Mouse (Mus musculus): Measurements from ENCODE around the gene Slc37a3. TPM values are rescaled to one million over a fixed set of nuclear protein-coding genes. Genes with fewer than 3 reads are reported as not detected.

Slc37a3 gene
- polyA plus RNA-seq, 1 experiment from 2014 or later: 36.6 TPM

DNA sequence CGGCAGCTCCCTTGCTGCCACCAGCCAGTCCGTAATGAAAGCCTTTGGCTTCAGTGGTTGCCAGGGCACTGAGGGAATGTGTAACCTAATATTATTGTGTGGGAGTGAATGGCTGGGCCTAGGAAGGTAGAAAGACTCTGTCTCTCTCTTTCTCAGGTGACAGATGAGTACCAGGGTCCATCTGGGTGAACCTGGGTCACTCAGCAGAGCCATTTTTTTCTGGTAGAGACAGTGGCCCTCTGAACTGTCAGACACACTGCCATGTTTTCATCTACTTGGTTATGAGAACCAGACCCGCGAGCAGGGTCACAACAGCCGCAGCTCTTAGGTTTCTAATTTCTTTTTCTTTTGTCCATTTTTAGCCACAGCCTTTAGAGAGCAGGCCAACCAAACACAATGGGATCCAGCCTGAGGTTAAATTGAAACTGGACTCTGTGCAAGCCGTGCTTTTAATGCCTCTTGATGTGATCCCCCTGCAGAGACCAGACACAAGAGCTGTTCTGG is 73.1 kb downstream of the Slc37a3 start:
- no peak for ATAC-seq (ENCODE audit: insufficient read depth)
- no peak for TF ChIP-seq CTCF (IDR thresholded peaks at IDR 0.05; ENCODE audit: low read depth)

DNA sequence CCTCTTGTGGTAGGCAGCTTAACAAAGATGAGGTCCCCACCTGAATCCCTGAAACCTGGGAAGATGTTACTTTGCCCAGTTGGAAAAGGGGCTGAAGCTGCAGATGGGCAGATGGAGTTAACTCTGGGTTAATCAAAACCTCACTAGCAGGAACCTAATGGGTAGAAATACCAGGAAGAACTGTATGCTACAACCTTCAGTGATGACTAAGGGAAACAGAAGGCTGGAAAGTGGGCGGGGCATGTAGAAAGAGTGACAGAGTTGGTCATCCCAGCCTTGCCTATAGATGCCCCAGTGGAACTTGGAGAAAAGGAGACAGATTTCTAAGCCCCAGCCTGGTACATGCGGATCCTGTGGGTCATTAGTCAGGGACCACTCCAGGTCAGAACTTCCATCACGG is 76.0 kb downstream of the Slc37a3 start:
- ATAC-seq (ENCODE audit: insufficient read depth): no peak
- TF ChIP-seq CTCF (IDR thresholded peaks at IDR 0.05; ENCODE audit: low read depth): no peak
- Histone ChIP-seq H3K4me2 (no peak overlapping the region), H3K27ac (ENCODE audit: low read depth) (no peak overlapping the region), H3K9ac (no peak overlapping the region), H3K4me1 (ENCODE audit: insufficient read depth) (no peaks in the 10 kb centered on the region), H3K27me3 (ENCODE audit: insufficient read depth, low read length) (no peaks in the 10 kb centered on the region), H3K4me3 (ENCODE audit: low read depth, low read length) (no peak overlapping the region), H3K36me3 (ENCODE audit: insufficient read depth) (no peaks in the 10 kb centered on the region), H3K9me3 (ENCODE audit: low read depth, low read length) (no peaks in the 10 kb centered on the region)
- WGBS: 73% methylated on average over 3 of the region's 3 CpGs
- DNase-seq: no peak

More for the DNA sequence above, 73.1 kb downstream of the Slc37a3 start:
- no peak overlapping the region for H3K4me3 ChIP-seq (ENCODE audit: low read depth, low read length)
- 47% methylated on average over 6 of the region's 6 CpGs for WGBS
- DNase-seq: no peak
- no peak overlapping the region for H3K4me2 ChIP-seq
- no peak overlapping the region for H3K9ac ChIP-seq
- H3K36me3 ChIP-seq (ENCODE audit: insufficient read depth): no peaks in the 10 kb centered on the region
- no peak overlapping the region for H3K27ac ChIP-seq (ENCODE audit: low read depth)
- H3K4me1 ChIP-seq (ENCODE audit: insufficient read depth): no peaks in the 10 kb centered on the region
- H3K9me3 ChIP-seq (ENCODE audit: low read depth, low read length): no peaks in the 10 kb centered on the region
- H3K27me3 ChIP-seq (ENCODE audit: insufficient read depth, low read length): no peaks in the 10 kb centered on the region

DNA sequence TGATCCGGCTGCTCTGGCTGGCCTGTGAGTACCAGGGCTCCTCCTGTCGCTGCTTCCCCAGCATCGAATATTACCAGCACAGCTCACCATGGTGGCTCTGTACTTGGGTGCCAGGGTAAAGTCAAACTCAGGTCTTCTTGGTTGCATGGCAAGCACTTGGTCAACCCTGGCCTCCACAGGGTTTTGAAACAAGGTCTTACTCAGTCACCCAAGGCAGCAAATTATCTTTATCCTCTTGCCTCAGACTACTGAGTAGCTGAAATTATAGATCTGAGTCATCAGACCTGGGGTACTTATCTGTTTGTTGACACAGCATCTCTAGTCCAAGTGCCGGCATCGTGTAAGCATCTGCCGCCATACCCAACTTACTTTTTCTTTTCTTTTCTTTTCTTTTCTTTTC is 80.4 kb downstream of the Slc37a3 start:
- DNase-seq: no peak
- no peak overlapping the region for H3K4me3 ChIP-seq (ENCODE audit: low read depth, low read length)
- H3K4me1 ChIP-seq (ENCODE audit: insufficient read depth): peaks cover 5% of the 10 kb centered on the region
- no peak overlapping the region for H3K9ac ChIP-seq
- no peaks in the 10 kb centered on the region for H3K27me3 ChIP-seq (ENCODE audit: insufficient read depth, low read length)
- no peak for TF ChIP-seq CTCF (IDR thresholded peaks at IDR 0.05; ENCODE audit: low read depth)
- no peak for ATAC-seq (ENCODE audit: insufficient read depth)
- H3K27ac ChIP-seq (ENCODE audit: low read depth): no peak overlapping the region
- H3K4me2 ChIP-seq: no peak overlapping the region
- 92% methylated on average over 6 of the region's 6 CpGs for WGBS
- no peaks in the 10 kb centered on the region for H3K9me3 ChIP-seq (ENCODE audit: low read depth, low read length)
- no peaks in the 10 kb centered on the region for H3K36me3 ChIP-seq (ENCODE audit: insufficient read depth)

DNA sequence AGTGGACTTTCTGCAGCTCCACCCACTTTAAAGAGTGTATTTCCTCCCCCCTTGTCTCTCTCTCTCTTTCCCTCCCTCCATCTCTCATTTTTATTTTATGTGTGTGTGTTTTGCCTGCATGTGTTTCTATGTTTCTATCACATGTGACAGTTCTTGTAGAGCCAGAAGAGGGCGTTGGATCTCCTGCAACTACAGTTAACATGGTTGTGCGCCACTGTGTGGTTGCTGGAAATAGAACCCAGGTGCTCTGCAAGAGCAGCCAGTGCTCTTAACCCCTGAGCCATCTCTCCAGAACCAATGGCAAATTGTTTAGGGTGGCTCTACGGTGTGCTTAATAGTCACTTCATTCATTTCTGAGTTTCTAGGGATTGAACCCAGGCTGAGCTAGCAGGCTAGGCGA is 81.0 kb downstream of the Slc37a3 start:
- DNase-seq: no peak
- H3K9ac ChIP-seq: no peak overlapping the region
- no peaks in the 10 kb centered on the region for H3K27me3 ChIP-seq (ENCODE audit: insufficient read depth, low read length)
- H3K27ac ChIP-seq (ENCODE audit: low read depth): no peak overlapping the region
- no peaks in the 10 kb centered on the region for H3K9me3 ChIP-seq (ENCODE audit: low read depth, low read length)
- peaks cover 5% of the 10 kb centered on the region for H3K4me1 ChIP-seq (ENCODE audit: insufficient read depth)
- ATAC-seq (ENCODE audit: insufficient read depth): no peak; the same call in 1 of the 2 replicates
- no peaks in the 10 kb centered on the region for H3K36me3 ChIP-seq (ENCODE audit: insufficient read depth)
- no peak overlapping the region for H3K4me3 ChIP-seq (ENCODE audit: low read depth, low read length)
- peak; percentile 36; the same call in 1 of the 2 replicates for TF ChIP-seq CTCF (IDR thresholded peaks at IDR 0.05; ENCODE audit: low read depth)
- 66% methylated on average over 4 of the region's 4 CpGs for WGBS
- H3K4me2 ChIP-seq: no peak overlapping the region

DNA sequence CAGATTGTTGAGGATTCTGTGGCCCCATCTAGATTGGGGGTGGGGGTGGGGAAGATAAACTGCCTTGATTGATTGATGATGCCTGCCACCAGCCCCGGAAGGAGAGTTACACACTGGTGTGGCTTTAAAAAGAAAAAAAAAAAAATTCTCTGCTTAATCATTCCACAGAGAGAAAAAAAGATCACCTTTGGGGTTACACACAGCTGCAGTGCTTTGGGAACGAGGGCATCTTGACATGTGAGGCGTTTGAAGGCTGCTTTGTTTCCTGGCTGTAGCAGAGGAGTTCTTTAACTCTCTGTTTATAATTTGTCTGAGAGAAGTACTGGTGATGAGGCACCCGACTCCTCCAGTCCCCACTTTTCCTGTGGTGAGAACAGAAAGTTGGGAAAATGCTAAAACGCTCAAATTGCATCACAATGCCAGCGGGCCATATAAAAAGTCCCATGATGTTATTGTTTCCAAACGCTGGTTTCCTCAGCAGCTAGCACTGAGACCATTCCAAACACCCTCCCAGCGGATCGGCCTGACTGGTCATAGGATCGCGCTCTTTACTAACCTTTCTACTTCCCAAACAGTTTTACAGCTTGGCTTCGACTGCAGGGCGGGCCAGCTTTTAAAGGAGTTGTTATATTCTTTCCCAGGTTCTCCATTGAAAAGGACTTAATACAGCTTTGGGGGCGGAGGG is 81.6 kb downstream of the Slc37a3 start:
- no peaks in the 10 kb centered on the region for H3K36me3 ChIP-seq (ENCODE audit: insufficient read depth)
- ATAC-seq (ENCODE audit: insufficient read depth) (peak; percentile 29; the same call in 1 of the 2 replicates), DNase-seq (peak; percentile 56)
- no peak overlapping the region for H3K27ac ChIP-seq (ENCODE audit: low read depth)
- H3K9ac ChIP-seq: peak overlapping the region; percentile 16; the same call in 1 of the 2 replicates
- no peak overlapping the region for H3K4me3 ChIP-seq (ENCODE audit: low read depth, low read length)
- peaks cover 5% of the 10 kb centered on the region for H3K4me1 ChIP-seq (ENCODE audit: insufficient read depth)
- H3K9me3 ChIP-seq (ENCODE audit: low read depth, low read length): no peaks in the 10 kb centered on the region
- peak overlapping the region; percentile 37 for H3K4me2 ChIP-seq
- H3K27me3 ChIP-seq (ENCODE audit: insufficient read depth, low read length): no peaks in the 10 kb centered on the region
- WGBS: 19% methylated on average over 14 of the region's 14 CpGs
- TF ChIP-seq CTCF (IDR thresholded peaks at IDR 0.05; ENCODE audit: low read depth): no peak

DNA sequence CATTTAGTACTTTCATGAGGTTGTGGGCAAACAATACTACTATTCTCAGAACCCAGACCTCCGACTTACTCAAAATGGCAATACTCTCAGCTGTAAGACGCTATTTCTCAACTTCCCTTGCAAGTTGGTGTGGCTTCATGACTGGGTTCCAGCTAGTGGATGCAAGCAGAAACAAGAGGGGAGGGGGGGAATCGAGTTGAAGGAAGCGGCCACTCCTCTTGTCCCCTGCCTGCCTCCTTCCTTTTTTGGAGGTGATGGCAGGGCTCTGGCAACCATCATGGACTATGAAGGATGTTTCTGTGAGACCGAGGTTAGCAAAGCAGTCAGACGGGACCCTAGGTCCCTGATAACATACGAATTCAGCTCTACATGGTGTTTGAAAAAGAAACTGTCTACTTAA is 87.8 kb downstream of the Slc37a3 start:
- Histone ChIP-seq H3K4me1 (ENCODE audit: insufficient read depth) (no peaks in the 10 kb centered on the region; the same call in 1 of the 2 replicates), H3K9me3 (ENCODE audit: low read depth, low read length) (no peaks in the 10 kb centered on the region), H3K4me3 (ENCODE audit: low read depth, low read length) (no peak overlapping the region), H3K9ac (no peak overlapping the region), H3K27me3 (ENCODE audit: insufficient read depth, low read length) (no peaks in the 10 kb centered on the region), H3K4me2 (peak overlapping the region; percentile 32; the same call in 1 of the 2 replicates), H3K27ac (ENCODE audit: low read depth) (no peak overlapping the region), H3K36me3 (ENCODE audit: insufficient read depth) (no peaks in the 10 kb centered on the region)
- no peak for TF ChIP-seq CTCF (IDR thresholded peaks at IDR 0.05; ENCODE audit: low read depth)
- DNase-seq (peak; percentile 74), ATAC-seq (ENCODE audit: insufficient read depth) (peak; percentile 82)
- 26% methylated on average over 7 of the region's 7 CpGs for WGBS

DNA sequence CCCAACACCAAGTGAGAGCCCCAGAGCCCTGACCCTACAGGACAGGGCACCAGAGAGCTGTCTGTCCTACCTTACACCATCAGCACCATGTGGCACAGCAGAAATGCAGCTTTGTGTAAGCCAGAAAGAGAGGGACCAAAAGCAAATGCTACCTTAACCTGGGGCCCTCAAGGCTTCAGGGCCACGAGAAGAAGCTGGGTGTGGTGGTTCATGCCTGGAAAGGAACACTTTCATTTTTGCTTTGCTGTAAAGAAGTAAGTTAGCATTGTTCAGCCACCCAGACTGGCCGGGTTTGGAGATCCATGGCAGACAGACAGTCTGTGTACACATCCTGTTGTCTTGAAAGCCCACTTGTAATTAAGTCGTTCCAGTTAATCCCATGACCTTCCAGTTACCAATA is 89.7 kb downstream of the Slc37a3 start:
- Histone ChIP-seq H3K27me3 (ENCODE audit: insufficient read depth, low read length) (no peaks in the 10 kb centered on the region), H3K36me3 (ENCODE audit: insufficient read depth) (no peaks in the 10 kb centered on the region), H3K4me2 (no peak overlapping the region), H3K9me3 (ENCODE audit: low read depth, low read length) (no peaks in the 10 kb centered on the region), H3K27ac (ENCODE audit: low read depth) (no peak overlapping the region), H3K9ac (no peak overlapping the region), H3K4me3 (ENCODE audit: low read depth, low read length) (no peak overlapping the region), H3K4me1 (ENCODE audit: insufficient read depth) (no peaks in the 10 kb centered on the region; the same call in 1 of the 2 replicates)
- DNase-seq (no peak), ATAC-seq (ENCODE audit: insufficient read depth) (no peak)
- no peak for TF ChIP-seq CTCF (IDR thresholded peaks at IDR 0.05; ENCODE audit: low read depth)
- WGBS: 75% methylated on average over 3 of the region's 3 CpGs

All from lung, embryonic 14.5 days (tissue).